In the genomic region with DNA sequence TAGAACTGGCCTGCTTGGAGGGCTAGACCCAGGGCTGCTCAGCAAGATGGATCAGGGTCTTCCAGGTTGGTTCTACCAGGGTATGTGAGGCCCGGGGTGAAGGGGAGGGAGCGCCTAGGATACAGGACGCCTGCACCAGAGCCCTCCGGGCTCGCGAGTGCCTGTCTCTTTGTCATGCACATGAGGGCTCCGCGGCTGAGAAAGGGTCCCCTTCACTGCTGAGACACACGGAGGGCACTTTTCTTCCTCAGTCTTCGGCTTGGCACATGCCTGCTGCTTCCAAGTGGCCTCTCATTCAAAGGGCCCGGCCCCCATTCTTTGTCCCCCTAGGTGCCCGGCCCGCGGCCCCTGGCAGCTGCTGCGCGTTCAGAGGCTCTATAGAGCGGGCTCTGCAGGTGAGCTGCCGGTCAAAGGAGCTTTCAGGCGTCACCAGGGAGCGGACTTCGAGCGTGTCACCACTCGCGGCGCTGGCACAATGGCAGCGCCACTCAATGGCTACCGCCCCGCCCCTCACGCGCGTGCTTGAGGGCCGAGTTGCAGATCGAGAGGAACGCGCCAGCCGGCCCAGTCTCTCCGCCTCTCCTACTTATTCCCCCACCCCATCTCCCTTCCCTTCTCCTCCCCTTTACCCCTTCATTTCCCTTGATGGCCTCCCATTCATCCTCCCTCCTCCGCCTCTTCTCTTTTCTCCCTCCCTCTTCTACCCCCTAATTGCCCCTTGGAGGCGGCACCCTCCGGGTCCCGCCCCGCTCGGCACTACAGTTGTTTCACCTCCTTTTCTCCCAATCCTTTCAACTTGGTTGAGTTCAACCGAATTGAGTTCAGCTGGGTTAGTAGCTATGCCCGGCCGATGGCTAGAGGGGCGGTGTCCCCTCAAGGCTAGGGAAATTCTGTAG, we compare ENCODE assay signal across 7 mouse cellular contexts. TPM values are rescaled to one million over a fixed set of nuclear protein-coding genes. Genes with fewer than 3 reads are reported as not detected.
DNase-seq lines count a peak whose midpoint lies in the region; ATAC-seq lines count a peak whose summit lies in the region.

No protein-coding gene starts in this region.

- peak overlapping the region; percentile 88 for H3K27ac ChIP-seq in forebrain, embryonic 10.5 days
- peak overlapping the region; percentile 1; the same call in 1 of the 2 replicates for H3K27ac ChIP-seq in midbrain, embryonic 11.5 days (ENCODE audit: low read depth, low read length)

- H3K9ac ChIP-seq in midbrain, embryonic 11.5 days (ENCODE audit: low read length) = peak overlapping the region; percentile 58

- no peaks in the 10 kb centered on the region for H3K9me3 ChIP-seq in forebrain, embryonic 10.5 days
- H3K9me3 ChIP-seq in midbrain, embryonic 11.5 days (ENCODE audit: control insufficient read depth, low read length) = no peaks in the 10 kb centered on the region

- peaks cover 82% of the 10 kb centered on the region for H3K4me1 ChIP-seq in forebrain, embryonic 10.5 days
- H3K4me1 ChIP-seq in midbrain, embryonic 11.5 days (ENCODE audit: control insufficient read depth, insufficient read depth, low read length) = peaks cover 55% of the 10 kb centered on the region

- peak; percentile 23 for DNase-seq in thymus, postnatal 4 days
- no peak for DNase-seq in thymus, adult 18-20 months
- DNase-seq in forebrain, embryonic 10.5 days (ENCODE audit: extremely low spot score, low spot score) = peak; percentile 85
- peak; percentile 19 to 61 for DNase-seq in kidney, postnatal 25 days
- peak; percentile 97 for DNase-seq in midbrain, embryonic 11.5 days (ENCODE audit: low spot score, missing footprints)
- DNase-seq in layer of hippocampus, postnatal 36 days = no peak
- DNase-seq in left cerebral cortex, adult 9 months (ENCODE audit: low spot score in 2 of 2) = no peak

- peaks cover 100% of the 10 kb centered on the region for H3K27me3 ChIP-seq in forebrain, embryonic 10.5 days (ENCODE audit: poor library complexity, severe bottlenecking)
- H3K27me3 ChIP-seq in midbrain, embryonic 11.5 days (ENCODE audit: control insufficient read depth, insufficient read depth, low read length) = peaks cover 73% of the 10 kb centered on the region

- H3K4me3 ChIP-seq in forebrain, embryonic 10.5 days = peak overlapping the region; percentile 54
- H3K4me3 ChIP-seq in midbrain, embryonic 11.5 days (ENCODE audit: low read depth, low read length) = peak overlapping the region; percentile 27

- H3K4me2 ChIP-seq in midbrain, embryonic 11.5 days = peak overlapping the region; percentile 58

- ATAC-seq in midbrain, embryonic 11.5 days (ENCODE audit: low FRiP score) = peak; percentile 31

- WGBS in forebrain, embryonic 10.5 days = under 1% methylated on average over 47 of the region's 47 CpGs
- WGBS in midbrain, embryonic 11.5 days = under 1% methylated on average over 47 of the region's 47 CpGs

- no peaks in the 10 kb centered on the region for H3K36me3 ChIP-seq in forebrain, embryonic 10.5 days (replicated peaks)
- no peaks in the 10 kb centered on the region for H3K36me3 ChIP-seq in midbrain, embryonic 11.5 days (ENCODE audit: control insufficient read depth, insufficient read depth, low read length)

RNA-seq across cellular contexts. Expression of a gene that starts 12.3 kb away (rescaled TPM):
- 0.31 and 0.69 TPM in 2 replicates for polyA plus RNA-seq in forebrain, embryonic 10.5 days (2016; fragmentation: Nextera tagmentation; extraction: Ambion mirVana)
- 6.1 and 8.0 TPM in 2 replicates for polyA plus RNA-seq in midbrain, embryonic 11.5 days (2014; fragmentation: Nextera tagmentation; extraction: Ambion mirVana)
- total RNA-seq in layer of hippocampus, postnatal 36 days (2021) = under 1 TPM in 1 of 2 experiments, not detected in 1; 0.18 TPM

RNA-seq across cellular contexts. Expression of a gene that starts 21.2 kb away (rescaled TPM):
- 0.58 and 2.1 TPM in 2 replicates for polyA plus RNA-seq in forebrain, embryonic 10.5 days (2016; fragmentation: Nextera tagmentation; extraction: Ambion mirVana)
- 7.6 and 8.8 TPM in 2 replicates for polyA plus RNA-seq in midbrain, embryonic 11.5 days (2014; fragmentation: Nextera tagmentation; extraction: Ambion mirVana)
- total RNA-seq in layer of hippocampus, postnatal 36 days (2021) = 100 to 1,000 TPM; 242 to 255 TPM

RNA-seq across cellular contexts. Expression of a gene that starts 24.7 kb away (rescaled TPM):
- polyA plus RNA-seq in forebrain, embryonic 10.5 days (2016; fragmentation: Nextera tagmentation; extraction: Ambion mirVana) = 80.6 and 81.1 TPM in 2 replicates
- 58.9 and 62.6 TPM in 2 replicates for polyA plus RNA-seq in midbrain, embryonic 11.5 days (2014; fragmentation: Nextera tagmentation; extraction: Ambion mirVana)
- 10 to 100 TPM; 34.8 to 36.3 TPM for total RNA-seq in layer of hippocampus, postnatal 36 days (2021)

RNA-seq across cellular contexts. Expression of a gene that starts 25.0 kb away (rescaled TPM):
- 39.2 and 41.7 TPM in 2 replicates for polyA plus RNA-seq in forebrain, embryonic 10.5 days (2016; fragmentation: Nextera tagmentation; extraction: Ambion mirVana)
- polyA plus RNA-seq in midbrain, embryonic 11.5 days (2014; fragmentation: Nextera tagmentation; extraction: Ambion mirVana) = 36.3 and 43.1 TPM in 2 replicates
- total RNA-seq in layer of hippocampus, postnatal 36 days (2021) = 10 to 100 TPM; 23.7 to 30.7 TPM

RNA-seq across cellular contexts. Expression of a gene that starts 32.0 kb away (rescaled TPM):
- polyA plus RNA-seq in forebrain, embryonic 10.5 days (2016; fragmentation: Nextera tagmentation; extraction: Ambion mirVana) = not detected in 2 replicates
- not detected in 2 replicates for polyA plus RNA-seq in midbrain, embryonic 11.5 days (2014; fragmentation: Nextera tagmentation; extraction: Ambion mirVana)
- not detected for total RNA-seq in layer of hippocampus, postnatal 36 days (2021)

Comparison
In these comparisons a context has a peak if more than half of its experiments do, and no peak if none do; other contexts are left out.
1. DNase-seq: peak in thymus, postnatal 4 days (single experiment), forebrain, embryonic 10.5 days (single experiment), kidney, postnatal 25 days (2 of 2) and midbrain, embryonic 11.5 days (single experiment); none in thymus, adult 18-20 months (0 of 2), layer of hippocampus, postnatal 36 days (0 of 2) and left cerebral cortex, adult 9 months (0 of 2).